Mouse (Mus musculus) heart, embryonic 12.5 days (tissue): ENCODE data around the gene Ccdc92b. TPM values are rescaled to one million over a fixed set of nuclear protein-coding genes. Genes with fewer than 3 reads are reported as not detected.

Experiments
- ATAC-seq: fragments of 200-750 bp; cut with Nextera tagmentation; 2 replicates; pipeline ENCODE4 v1.8.0; 2017; ENCODE audit warnings: moderate TSS enrichment, moderate library complexity; ENCODE audit not compliant: insufficient number of reproducible peaks, low FRiP score
- H3K27ac ChIP-seq: fragments of 300-500 bp; sonication (generic); 2 replicates; pipeline ENCODE4 v1.5.1; 2016; ENCODE audit warnings: mild to moderate bottlenecking, moderate library complexity; ENCODE audit not compliant: poor library complexity, severe bottlenecking
- H3K27me3 ChIP-seq: fragments of 300-500 bp; sonication (generic); replicated peaks from 2 replicates; pipeline ENCODE4 v1.6.1; 2016; ENCODE audit warnings: mild to moderate bottlenecking, moderate library complexity
- H3K36me3 ChIP-seq: fragments of 300-500 bp; sonication (generic); 2 replicates; pipeline ENCODE4 v1.6.1; 2016; ENCODE audit warnings: mild to moderate bottlenecking, moderate library complexity
- H3K4me1 ChIP-seq: fragments of 300-500 bp; sonication (generic); replicated peaks from 2 replicates; pipeline ENCODE4 v1.6.1; 2016; ENCODE audit warnings: mild to moderate bottlenecking
- H3K4me2 ChIP-seq: fragments of 300-500 bp; sonication (generic); 2 replicates; pipeline ENCODE4 v1.6.1; 2016; ENCODE audit warnings: mild to moderate bottlenecking, moderate library complexity
- H3K4me3 ChIP-seq: fragments of 300-500 bp; sonication (generic); 2 replicates; pipeline ENCODE4 v1.5.1; 2016; ENCODE audit warnings: mild to moderate bottlenecking
- H3K9ac ChIP-seq: fragments of 300-500 bp; sonication (generic); 2 replicates; pipeline ENCODE4 v1.6.1; 2016; ENCODE audit warnings: mild to moderate bottlenecking, moderate library complexity
- H3K9me3 ChIP-seq: fragments of 300-500 bp; sonication (generic); replicated peaks from 2 replicates; pipeline ENCODE4 v1.6.1; 2016; ENCODE audit warnings: mild to moderate bottlenecking, moderate library complexity
- WGBS: fragments of 180-500 bp; shearing (Covaris S2); methylation state at CpG from one replicate; pipeline ENCODE4 v1.1.7; 2016; 5-methylcytosine and 5-hydroxymethylcytosine counted together
- polyA plus RNA-seq: library from polyadenylated mRNA; unstranded; fragments of >200 nt; fragmentation: Nextera tagmentation; extraction: Ambion mirVana; gene quantifications from 2 replicates; pipeline ENCODE4 v1.2.1, GENCODE M21; 2016

Ccdc92b gene
- polyA plus RNA-seq, 1 experiment from 2014 or later, result 4.0 TPM

- no peaks in the 10 kb centered on the region for H3K36me3 ChIP-seq
- no peak for ATAC-seq
- peaks cover 79% of the 10 kb centered on the region for H3K27me3 ChIP-seq
- WGBS, result 62% methylated on average over 4 of the region's 4 CpGs
- H3K9ac ChIP-seq, result no peak overlapping the region
- no peak overlapping the region for H3K27ac ChIP-seq
- H3K4me3 ChIP-seq, result no peak overlapping the region
- H3K4me2 ChIP-seq, result no peak overlapping the region
- no peaks in the 10 kb centered on the region for H3K9me3 ChIP-seq
- peaks cover 15% of the 10 kb centered on the region for H3K4me1 ChIP-seq
Observed at GRCm38 (mm10) chr11:74613428-74613827, 6.0 kb upstream of the Ccdc92b start.

DNA sequence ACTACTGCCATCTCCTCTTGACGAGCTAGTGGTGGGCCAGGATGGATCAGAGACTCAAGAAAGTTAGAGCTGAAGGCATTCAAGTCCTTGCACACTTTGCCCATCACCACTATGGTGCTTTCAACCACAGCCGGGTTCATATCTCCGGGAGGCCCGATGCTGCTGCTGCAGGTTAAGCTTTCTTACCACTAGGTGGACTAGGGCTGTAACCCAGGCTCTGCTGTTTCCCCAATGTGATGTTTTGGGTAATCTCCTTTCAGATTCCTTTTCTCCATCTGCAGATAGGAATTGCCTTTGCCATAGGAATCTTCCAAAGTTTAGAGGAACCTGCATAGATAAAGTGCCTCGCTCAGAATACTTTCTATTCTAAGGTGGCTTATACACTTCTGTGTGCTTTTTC lies 3.8 kb upstream of the Ccdc92b start:
- Histone ChIP-seq H3K9me3 (no peaks in the 10 kb centered on the region), H3K27me3 (peaks cover 78% of the 10 kb centered on the region), H3K27ac (no peak overlapping the region), H3K36me3 (no peaks in the 10 kb centered on the region), H3K4me1 (peaks cover 19% of the 10 kb centered on the region), H3K9ac (no peak overlapping the region), H3K4me2 (no peak overlapping the region), H3K4me3 (no peak overlapping the region)
- WGBS, result 43% methylated on average over 5 of the region's 5 CpGs
- no peak for ATAC-seq

- Histone ChIP-seq H3K4me2 (peak overlapping the region; percentile 70), H3K36me3 (no peaks in the 10 kb centered on the region), H3K4me3 (peak overlapping the region; percentile 47), H3K4me1 (peaks cover 15% of the 10 kb centered on the region), H3K27ac (no peak overlapping the region), H3K9me3 (no peaks in the 10 kb centered on the region), H3K9ac (peak overlapping the region; percentile 26; the same call in 1 of the 2 replicates), H3K27me3 (peaks cover 66% of the 10 kb centered on the region)
- 2% methylated on average over 16 of the region's 16 CpGs for WGBS
- no peak for ATAC-seq
Observed at GRCm38 (mm10) chr11:74619956-74620300, 523 bp downstream of the Ccdc92b start.

DNA sequence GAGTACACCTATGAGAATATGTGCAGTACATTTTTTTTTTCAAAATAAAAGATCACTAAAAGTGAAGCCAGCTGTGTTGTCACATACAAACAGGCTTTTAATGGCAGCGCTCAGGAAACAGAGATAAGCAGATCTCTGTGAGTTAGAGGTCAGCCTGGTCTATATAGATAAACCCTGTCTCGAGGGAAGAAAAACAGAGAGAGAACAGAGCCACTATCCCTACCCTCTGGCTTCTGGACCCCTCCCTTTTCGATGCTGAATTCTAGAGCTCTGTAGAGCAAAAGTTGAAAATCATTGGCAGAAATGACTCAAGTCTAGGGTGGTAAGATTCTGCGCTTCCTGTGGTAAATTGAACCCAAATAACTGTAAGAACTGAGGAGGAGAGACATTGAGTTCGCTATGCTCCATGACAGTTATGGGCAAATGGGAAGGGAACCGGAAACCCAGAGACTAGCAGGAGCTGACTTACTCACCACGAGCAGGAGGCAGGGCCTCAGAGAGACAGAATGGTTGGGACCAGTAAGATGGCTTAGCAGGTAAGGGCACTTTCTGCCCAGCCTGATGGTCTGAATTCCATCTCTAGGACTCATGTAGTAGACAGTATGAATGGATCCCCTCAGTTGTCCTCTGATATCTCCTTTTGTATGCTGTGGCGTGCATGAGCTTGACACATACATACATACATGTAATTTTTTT lies 2.7 kb downstream of the Ccdc92b start:
- peak; percentile 81 for ATAC-seq

GRCm38 (mm10) chr11:74623693-74624092 lies 4.3 kb downstream of the Ccdc92b start:
- H3K36me3 ChIP-seq, result no peaks in the 10 kb centered on the region
- H3K27ac ChIP-seq, result no peak overlapping the region
- no peak for ATAC-seq
- no peaks in the 10 kb centered on the region for H3K9me3 ChIP-seq
- no peak overlapping the region for H3K4me3 ChIP-seq
- peaks cover 35% of the 10 kb centered on the region for H3K27me3 ChIP-seq
- 0 out of 2 replicates have a peak overlapping the region, but pooled peaks have one; percentile 15 for H3K4me2 ChIP-seq
- peaks cover 15% of the 10 kb centered on the region for H3K4me1 ChIP-seq
- H3K9ac ChIP-seq, result no peak overlapping the region
- 61% methylated on average over 6 of the region's 6 CpGs for whole genome bisulfite sequencing

More for the DNA sequence above, 2.7 kb downstream of the Ccdc92b start:
- Histone ChIP-seq H3K4me2 (peak overlapping the region; percentile 2; the same call in 1 of the 2 replicates), H3K27me3 (peaks cover 48% of the 10 kb centered on the region), H3K4me1 (peaks cover 15% of the 10 kb centered on the region), H3K36me3 (no peaks in the 10 kb centered on the region), H3K4me3 (no peak overlapping the region), H3K9ac (no peak overlapping the region), H3K9me3 (no peaks in the 10 kb centered on the region), H3K27ac (peak overlapping the region; percentile 8; the same call in 1 of the 2 replicates)
- WGBS, result 52% methylated on average over 8 of the region's 8 CpGs

- peaks cover 21% of the 10 kb centered on the region for H3K27me3 ChIP-seq
- peaks cover 7% of the 10 kb centered on the region for H3K4me1 ChIP-seq
- H3K4me2 ChIP-seq, result no peak overlapping the region
- H3K27ac ChIP-seq, result no peak overlapping the region
- H3K9ac ChIP-seq, result no peak overlapping the region
- H3K9me3 ChIP-seq, result no peaks in the 10 kb centered on the region
- no peak for ATAC-seq
- H3K36me3 ChIP-seq, result no peaks in the 10 kb centered on the region
- H3K4me3 ChIP-seq, result no peak overlapping the region
Observed at GRCm38 (mm10) chr11:74625333-74625732, 5.9 kb downstream of the Ccdc92b start.

DNA sequence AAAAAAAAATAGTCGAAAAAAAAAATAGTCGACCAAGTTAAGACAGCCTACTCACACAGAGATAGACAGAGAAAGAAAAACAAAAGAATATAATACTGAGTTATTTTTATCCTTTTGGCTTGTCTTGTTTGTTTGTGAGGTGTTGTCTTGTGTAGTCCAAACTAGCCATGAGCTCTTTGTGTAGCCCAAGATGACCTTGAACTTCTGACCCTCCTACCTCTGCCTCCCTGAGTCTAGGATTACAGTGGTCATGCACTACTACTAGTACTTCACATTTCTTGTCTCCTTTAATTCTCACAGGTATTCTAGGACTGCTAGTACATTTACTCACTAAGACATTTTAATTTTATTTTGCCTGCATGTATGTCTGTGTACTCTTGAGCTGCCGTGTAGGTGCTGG lies 8.1 kb downstream of the Ccdc92b start:
- Histone ChIP-seq H3K9me3 (no peaks in the 10 kb centered on the region), H3K36me3 (no peaks in the 10 kb centered on the region), H3K4me1 (peaks cover 7% of the 10 kb centered on the region), H3K4me2 (no peak overlapping the region), H3K4me3 (no peak overlapping the region), H3K9ac (no peak overlapping the region), H3K27me3 (peaks cover under 1% of the 10 kb centered on the region; the same call in 1 of the 2 replicates), H3K27ac (no peak overlapping the region)
- 77% methylated on average over 3 of the region's 3 CpGs for WGBS
- no peak for ATAC-seq

GRCm38 (mm10) chr11:74631880-74632789 lies 12.7 kb downstream of the Ccdc92b start:
- no peak overlapping the region for H3K4me3 ChIP-seq
- H3K9ac ChIP-seq, result no peak overlapping the region
- H3K4me2 ChIP-seq, result no peak overlapping the region
- 53% methylated on average over 7 of the region's 7 CpGs for WGBS
- peaks cover 1% of the 10 kb centered on the region; the same call in 1 of the 2 replicates for H3K4me1 ChIP-seq
- H3K27ac ChIP-seq, result no peak overlapping the region
- no peaks in the 10 kb centered on the region for H3K27me3 ChIP-seq
- no peaks in the 10 kb centered on the region for H3K36me3 ChIP-seq
- no peaks in the 10 kb centered on the region for H3K9me3 ChIP-seq
- no peak for ATAC-seq

DNA sequence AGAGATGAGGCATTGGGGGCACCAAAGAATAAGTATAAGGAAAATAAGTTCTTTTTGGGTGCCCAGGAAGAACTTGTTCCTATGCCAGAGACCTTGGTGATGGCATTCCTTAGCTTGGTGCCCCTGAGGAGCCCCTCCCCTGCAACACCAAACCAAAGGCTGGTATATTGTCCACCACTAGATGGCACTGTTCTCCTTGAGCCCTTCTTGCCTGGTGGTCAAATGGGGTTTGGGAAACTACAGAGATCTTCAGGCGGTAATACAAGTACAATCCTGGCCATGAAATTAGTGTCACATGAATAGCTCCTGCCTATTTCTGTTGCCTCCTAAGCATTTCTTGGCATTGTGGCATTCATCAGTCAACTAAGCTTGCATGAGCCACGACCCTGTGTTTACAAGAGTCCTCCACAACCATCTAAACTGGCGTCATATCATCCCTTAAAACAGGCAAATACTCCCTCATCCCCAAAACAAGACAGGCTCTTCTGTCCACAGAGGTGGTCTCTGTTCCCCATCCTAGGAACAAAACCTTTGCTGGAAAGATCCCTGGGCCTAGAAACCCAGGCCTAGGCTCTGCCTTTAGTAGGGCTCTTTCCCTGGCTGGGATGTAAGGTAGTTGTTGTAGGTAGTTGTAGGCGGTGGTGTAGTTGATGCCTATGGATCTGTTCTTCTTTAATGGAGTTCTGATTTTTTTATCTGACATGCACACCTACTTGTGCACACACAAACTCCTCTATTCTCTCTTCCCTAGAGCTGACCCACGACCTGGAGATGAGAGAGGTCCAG lies 15.3 kb downstream of the Ccdc92b start:
- Histone ChIP-seq H3K9ac (no peak overlapping the region), H3K27ac (no peak overlapping the region), H3K4me3 (no peak overlapping the region), H3K9me3 (no peaks in the 10 kb centered on the region), H3K36me3 (no peaks in the 10 kb centered on the region), H3K27me3 (no peaks in the 10 kb centered on the region), H3K4me1 (peaks cover 19% of the 10 kb centered on the region), H3K4me2 (no peak overlapping the region)
- no peak for ATAC-seq
- WGBS, result 67% methylated on average over 5 of the region's 5 CpGs

- H3K4me3 ChIP-seq, result peak overlapping the region; percentile 83
- H3K9me3 ChIP-seq, result no peaks in the 10 kb centered on the region
- H3K4me2 ChIP-seq, result peak overlapping the region; percentile 82
- H3K27ac ChIP-seq, result peak overlapping the region; percentile 84; the same call in 1 of the 2 replicates
- no peaks in the 10 kb centered on the region for H3K36me3 ChIP-seq
- no peaks in the 10 kb centered on the region; the same call in 1 of the 2 replicates for H3K27me3 ChIP-seq
- no peak for ATAC-seq
- WGBS, result 25% methylated on average over 8 of the region's 8 CpGs
- H3K9ac ChIP-seq, result peak overlapping the region; percentile 83
- H3K4me1 ChIP-seq, result peaks cover 28% of the 10 kb centered on the region
Observed at GRCm38 (mm10) chr11:74637486-74637885, 18.1 kb downstream of the Ccdc92b start.
